Mouse (Mus musculus): ENCODE measurements at regions not wholly inside any gene's neighbourhood (a gene's known extent, or its start where the extent isn't known, plus 50 kb on each side); places are given as distances from the start of the nearest gene placed in this dataset.

- DNase-seq (ENCODE audit: low spot score): no peak
Observed at GRCm38 (mm10) chr1:186444701-186445131, 261.1 kb downstream of the Tgfb2 start.

GRCm38 (mm10) chr1:186442160-186442559 lies 263.6 kb downstream of the Tgfb2 start:
- DNase-seq (ENCODE audit: low spot score): no peak

- DNase-seq (ENCODE audit: low spot score): peak; percentile 52
Observed at GRCm38 (mm10) chr1:186435336-186435972, 270.3 kb downstream of the Tgfb2 start.

- no peak for DNase-seq (ENCODE audit: low spot score)
Observed at GRCm38 (mm10) chr1:186434782-186435181, 271.0 kb downstream of the Tgfb2 start.

GRCm38 (mm10) chr1:186434007-186434406 lies 271.8 kb downstream of the Tgfb2 start:
- no peak for DNase-seq (ENCODE audit: low spot score)

- no peak for DNase-seq (ENCODE audit: low spot score)
Observed at GRCm38 (mm10) chr1:186433169-186433665, 272.6 kb downstream of the Tgfb2 start.

GRCm38 (mm10) chr1:186425421-186425820 lies 280.4 kb downstream of the Tgfb2 start:
- DNase-seq (ENCODE audit: low spot score): no peak

- DNase-seq (ENCODE audit: low spot score): no peak
Observed at GRCm38 (mm10) chr1:186424084-186424483, 281.7 kb downstream of the Tgfb2 start.

- DNase-seq (ENCODE audit: low spot score): no peak
Observed at GRCm38 (mm10) chr1:186417101-186417500, 288.7 kb downstream of the Tgfb2 start.

- no peak for DNase-seq (ENCODE audit: low spot score)
Observed at GRCm38 (mm10) chr1:186415321-186415720, 290.5 kb downstream of the Tgfb2 start.

GRCm38 (mm10) chr1:186413886-186414245 lies 291.9 kb downstream of the Tgfb2 start:
- DNase-seq (ENCODE audit: low spot score): no peak

GRCm38 (mm10) chr1:186413064-186413885 lies 292.5 kb downstream of the Tgfb2 start:
- DNase-seq (ENCODE audit: low spot score): no peak

- no peak for DNase-seq (ENCODE audit: low spot score)
Observed at GRCm38 (mm10) chr1:186412296-186412695, 293.5 kb downstream of the Tgfb2 start.

- DNase-seq (ENCODE audit: low spot score): no peak
Observed at GRCm38 (mm10) chr1:186408986-186409441, 291.9 kb upstream of the Lyplal1 start.

GRCm38 (mm10) chr1:186407656-186408055 lies 290.5 kb upstream of the Lyplal1 start:
- no peak for DNase-seq (ENCODE audit: low spot score)

GRCm38 (mm10) chr1:186405693-186406092 lies 288.6 kb upstream of the Lyplal1 start:
- DNase-seq (ENCODE audit: low spot score): no peak

- no peak for DNase-seq (ENCODE audit: low spot score)
Observed at GRCm38 (mm10) chr1:186399762-186400161, 282.7 kb upstream of the Lyplal1 start.

GRCm38 (mm10) chr1:186393005-186393404 lies 275.9 kb upstream of the Lyplal1 start:
- peak; percentile 36 for DNase-seq (ENCODE audit: low spot score)

GRCm38 (mm10) chr1:186384440-186384839 lies 267.3 kb upstream of the Lyplal1 start:
- DNase-seq (ENCODE audit: low spot score): no peak

- DNase-seq (ENCODE audit: low spot score): no peak
Observed at GRCm38 (mm10) chr1:186383453-186383852, 266.3 kb upstream of the Lyplal1 start.

- DNase-seq (ENCODE audit: low spot score): no peak
Observed at GRCm38 (mm10) chr1:186383006-186383405, 265.9 kb upstream of the Lyplal1 start.

- DNase-seq (ENCODE audit: low spot score): no peak
Observed at GRCm38 (mm10) chr1:186379938-186380847, 263.1 kb upstream of the Lyplal1 start.
